Mouse (Mus musculus) megakaryocyte progenitor cell, adult 5-6 weeks (primary cell): ENCODE measurements around the gene Cacna1d. TPM values are rescaled to one million over a fixed set of nuclear protein-coding genes. Genes with fewer than 3 reads are reported as not detected.

Source experiments
- ATAC-seq: replicated peaks from 2 replicates; pipeline ENCODE4 v1.8.0; 2016; ENCODE audit warnings: mild to moderate bottlenecking, moderate TSS enrichment, inconsistent platforms; ENCODE audit not compliant: poor library complexity
- total RNA-seq, 2 experiments: library from RNA; stranded (forward) in 1 of 2; stranded (reverse) in 1 of 2; fragments of 157-497, 149-512 nt in 1 of 2; fragments of 200-1000 nt in 1 of 2; gene quantifications; 2 replicates each; pipeline versions ENCODE4 v1.2.3 to v1.2.4; 2015 to 2017

The Cacna1d gene
- total RNA-seq, 2 experiments from 2014 or later: 0.37 to 0.67 TPM

- no peak; the same call in 1 of the 2 replicates for ATAC-seq
These were observed 491.8 kb downstream of the Cacna1d start for GRCm38 (mm10) chr14:29999475-29999811.

- no peak for ATAC-seq
These were observed 492.3 kb downstream of the Cacna1d start for GRCm38 (mm10) chr14:29998747-29999474.

- no peak for ATAC-seq
These were observed 493.9 kb downstream of the Cacna1d start for GRCm38 (mm10) chr14:29997345-29997744.

- ATAC-seq: no peak
These were observed 495.1 kb downstream of the Cacna1d start for GRCm38 (mm10) chr14:29996000-29996751.

DNA sequence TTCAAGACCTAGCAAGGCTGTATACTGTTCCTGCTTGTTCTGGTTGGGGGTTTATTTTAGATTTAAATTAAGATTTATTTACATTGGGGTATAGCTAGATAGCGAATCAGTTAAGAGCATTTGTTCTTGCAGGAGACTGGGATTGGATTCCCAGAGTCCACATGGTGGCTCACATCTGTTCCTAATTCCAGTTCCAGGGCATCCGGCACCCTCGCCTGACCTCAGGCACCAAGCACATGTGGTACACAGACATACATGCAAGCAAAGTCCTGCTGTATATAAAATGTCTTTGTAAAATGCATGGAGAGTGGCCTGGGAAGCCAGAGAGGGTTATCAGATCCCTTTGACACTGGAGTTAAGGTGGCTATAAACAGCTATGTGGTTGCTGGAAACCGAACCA, 496.3 kb downstream of the Cacna1d start:
- ATAC-seq: no peak

Other genes starting within 250 kb of the Cacna1d start
- 27.1 and 31.2 TPM in 2 replicates for gene Dcp1a, start 11.9 kb downstream of the Cacna1d start, total RNA-seq (2015)
- 24.7 and 24.9 TPM in 2 replicates for gene Dcp1a, start 11.9 kb downstream of the Cacna1d start, total RNA-seq (2017)
- 220 and 295 TPM in 2 replicates for gene Tkt, start 56.9 kb upstream of the Cacna1d start, total RNA-seq (2015)
- gene Tkt, start 56.9 kb upstream of the Cacna1d start, total RNA-seq (2017): 788 and 880 TPM in 2 replicates
- gene Prkcd, start 134.8 kb upstream of the Cacna1d start, total RNA-seq (2015): 71.8 and 84.3 TPM in 2 replicates
- gene Prkcd, start 134.8 kb upstream of the Cacna1d start, total RNA-seq (2017): 106 and 118 TPM in 2 replicates
- gene Rft1, start 162.9 kb upstream of the Cacna1d start, total RNA-seq (2015): 12.3 and 12.7 TPM in 2 replicates
- 13.0 and 16.5 TPM in 2 replicates for gene Rft1, start 162.9 kb upstream of the Cacna1d start, total RNA-seq (2017)
- 11.1 and 12.1 TPM in 2 replicates for gene Sfmbt1, start 223.4 kb upstream of the Cacna1d start, total RNA-seq (2015)
- 6.9 and 9.6 TPM in 2 replicates for gene Sfmbt1, start 223.4 kb upstream of the Cacna1d start, total RNA-seq (2017)